Mouse (Mus musculus) forebrain, postnatal 0 days (tissue): Measurements from ENCODE around the gene Hace1. TPM values are rescaled to one million over a fixed set of nuclear protein-coding genes. Genes with fewer than 3 reads are reported as not detected.

Source experiments
- ATAC-seq: fragments of 200-750 bp; cut with Nextera tagmentation; 2 replicates; pipeline ENCODE4 v1.8.0; 2017; ENCODE audit warnings: mild to moderate bottlenecking, moderate library complexity
- DNase-seq: peaks from one replicate; pipeline ENCODE4 v3.0.0-alpha.2; 2015
- H3K27ac ChIP-seq: fragments of 300-500 bp; sonication (generic); 2 replicates; pipeline ENCODE4 v1.5.1; 2014; ENCODE audit warnings: low read depth, mild to moderate bottlenecking, antibody characterized with exemption, low read length, moderate library complexity, mixed read lengths
- H3K27me3 ChIP-seq: fragments of 300-500 bp; sonication (generic); 2 replicates; pipeline ENCODE4 v1.6.1; 2014; ENCODE audit warnings: mild to moderate bottlenecking, low read length, mixed read lengths; ENCODE audit not compliant: insufficient read depth
- H3K36me3 ChIP-seq: fragments of 300-500 bp; sonication (generic); 2 replicates; pipeline ENCODE4 v1.6.1; 2014; ENCODE audit warnings: mild to moderate bottlenecking, moderate library complexity; ENCODE audit not compliant: insufficient read depth
- H3K4me1 ChIP-seq: fragments of 300-500 bp; sonication (generic); 2 replicates; pipeline ENCODE4 v1.6.1; 2014; ENCODE audit warnings: antibody characterized with exemption; ENCODE audit not compliant: insufficient read depth
- H3K4me2 ChIP-seq: fragments of 300-500 bp; sonication (generic); 2 replicates; pipeline ENCODE4 v1.6.1; 2014; ENCODE audit warnings: low read depth, mild to moderate bottlenecking, moderate library complexity
- H3K4me3 ChIP-seq: fragments of 300-500 bp; sonication (generic); 2 replicates; pipeline ENCODE4 v1.5.1; 2014; ENCODE audit warnings: low read depth, low read length, mixed read lengths
- H3K9ac ChIP-seq: fragments of 300-500 bp; sonication (generic); 2 replicates; pipeline ENCODE4 v1.6.1; 2014; ENCODE audit warnings: mild to moderate bottlenecking
- H3K9me3 ChIP-seq: fragments of 300-500 bp; sonication (generic); 2 replicates; pipeline ENCODE4 v1.6.1; 2016; ENCODE audit warnings: low read length
- CTCF ChIP-seq: sonication (generic); IDR thresholded peaks from 2 replicates; pipeline ENCODE4 v1.5.1; 2016; ENCODE audit warnings: antibody characterized with exemption, control low read depth, low read depth
- WGBS: fragments of 180-500 bp; shearing (Covaris S2); extraction: QIAGEN DNeasy Blood & Tissue Kit; methylation state at CpG from one replicate; pipeline ENCODE4 v1.1.7; 2014; 5-methylcytosine and 5-hydroxymethylcytosine counted together
- polyA plus RNA-seq: library from polyadenylated mRNA; unstranded; fragments of >200 nt; fragmentation: Nextera tagmentation; extraction: Ambion mirVana; gene quantifications from 2 replicates; pipeline ENCODE4 v1.2.1, GENCODE M21; 2015
- total RNA-seq: library from RNA; depleted of rRNA; stranded (reverse); fragments of >200 nt; gene quantifications from 2 replicates; pipeline ENCODE4 v1.2.3, GENCODE M21; 2014

Gene Hace1
- total and polyA plus RNA-seq, 2 experiments from 2014 or later = 7.8 to 28.1 TPM

DNA sequence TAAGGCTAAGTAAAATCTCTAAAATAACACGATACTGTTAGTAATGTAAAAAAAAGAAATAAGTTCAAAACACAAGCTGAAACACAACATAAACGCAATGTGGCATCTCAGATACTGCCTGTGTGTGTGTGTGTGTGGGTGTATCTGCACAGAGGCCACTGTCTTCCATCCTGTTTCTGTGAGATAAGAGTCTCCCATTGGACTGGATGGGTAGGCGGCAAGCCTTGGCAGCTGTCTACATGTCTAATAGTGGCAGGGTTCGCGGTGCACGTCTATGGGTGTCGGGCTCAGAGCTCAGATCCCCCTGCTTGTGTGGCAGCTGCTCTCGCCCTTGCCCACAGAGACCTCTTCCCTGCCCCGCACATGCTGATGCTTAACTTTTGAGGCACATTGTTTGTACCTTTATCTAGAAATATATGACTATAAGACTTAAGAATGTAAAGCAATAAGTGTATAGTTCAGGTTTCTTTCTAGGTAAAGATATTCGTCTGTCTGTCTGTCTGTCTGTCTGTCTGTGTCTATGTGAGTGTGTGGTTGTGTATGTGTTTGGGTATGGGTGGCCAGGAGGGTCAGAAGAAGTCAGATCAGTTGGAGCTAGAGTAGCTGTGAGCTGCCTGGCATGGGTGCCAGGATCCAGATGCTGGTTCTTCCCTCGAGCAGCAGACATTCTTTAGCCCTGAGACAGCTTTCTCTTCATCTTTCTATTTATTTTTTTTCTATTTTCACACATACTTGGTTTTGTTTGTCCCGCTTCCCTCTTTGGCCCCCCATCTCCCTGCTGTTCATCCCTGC is 6.9 kb downstream of the Hace1 start:
- no peak for TF ChIP-seq CTCF
- Histone ChIP-seq H3K9ac (no peak overlapping the region), H3K4me2 (no peak overlapping the region), H3K36me3 (no peaks in the 10 kb centered on the region), H3K27me3 (no peaks in the 10 kb centered on the region), H3K27ac (no peak overlapping the region), H3K4me3 (no peak overlapping the region), H3K9me3 (no peaks in the 10 kb centered on the region), H3K4me1 (no peaks in the 10 kb centered on the region)
- no peak for ATAC-seq
- WGBS = 92% methylated on average over 12 of the region's 12 CpGs
- no peak for DNase-seq

DNA sequence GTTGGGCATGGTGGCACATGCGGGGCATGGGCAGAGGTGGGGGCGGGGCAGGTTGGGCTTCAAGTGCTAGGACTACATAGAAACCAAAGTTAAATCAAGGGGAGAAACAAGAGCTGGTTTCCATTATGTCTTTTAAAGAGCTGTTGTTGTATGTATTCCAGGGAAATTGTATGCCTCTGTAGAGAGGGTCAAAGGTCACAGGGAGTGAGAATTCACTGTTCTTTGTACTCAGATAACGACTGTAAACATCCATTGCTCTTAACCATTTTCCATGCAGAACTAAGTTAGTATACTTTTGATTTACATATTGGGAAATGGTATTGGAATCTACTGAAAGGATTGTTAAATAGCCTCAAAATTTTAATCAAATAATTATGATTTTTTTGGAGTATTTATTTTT is 28.2 kb downstream of the Hace1 start:
- H3K27ac ChIP-seq = no peak overlapping the region
- 0 out of 2 replicates have a peak, but pooled peaks cover 3% of the 10 kb centered on the region for H3K36me3 ChIP-seq
- H3K4me3 ChIP-seq = no peak overlapping the region
- H3K4me2 ChIP-seq = no peak overlapping the region
- no peak for DNase-seq
- ATAC-seq = no peak
- H3K9me3 ChIP-seq = no peaks in the 10 kb centered on the region
- H3K27me3 ChIP-seq = no peaks in the 10 kb centered on the region
- no peak overlapping the region for H3K9ac ChIP-seq
- no peaks in the 10 kb centered on the region for H3K4me1 ChIP-seq
- no peak for TF ChIP-seq CTCF
- WGBS = 65% methylated on average over 3 of the region's 3 CpGs

DNA sequence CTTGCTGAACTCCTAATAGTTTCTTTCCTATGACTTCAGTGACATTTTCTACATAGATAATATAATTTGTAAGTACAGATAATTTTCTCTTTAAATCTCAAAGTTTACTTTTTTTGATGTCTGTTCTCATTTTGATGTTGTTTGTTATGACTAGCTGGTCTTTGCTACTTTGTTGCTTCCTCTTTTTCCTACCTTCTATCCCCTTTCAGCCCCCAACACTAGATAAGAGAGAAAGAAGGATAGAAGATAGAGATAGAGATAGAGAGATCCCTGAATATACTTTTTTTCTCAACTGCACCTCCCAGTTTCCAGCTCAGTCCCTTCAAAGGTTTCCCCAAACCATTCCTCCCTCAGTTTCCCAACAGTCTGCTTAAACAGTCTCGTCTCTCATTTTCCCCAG is 33.1 kb downstream of the Hace1 start:
- no peak for DNase-seq
- no peak for TF ChIP-seq CTCF
- Histone ChIP-seq H3K9ac (no peak overlapping the region), H3K4me3 (no peak overlapping the region), H3K9me3 (no peaks in the 10 kb centered on the region), H3K4me1 (no peaks in the 10 kb centered on the region), H3K4me2 (no peak overlapping the region), H3K36me3 (peaks cover 5% of the 10 kb centered on the region), H3K27me3 (no peaks in the 10 kb centered on the region), H3K27ac (no peak overlapping the region)
- WGBS = 74% methylated on average over 1 of the region's 1 CpGs
- ATAC-seq = no peak

DNA sequence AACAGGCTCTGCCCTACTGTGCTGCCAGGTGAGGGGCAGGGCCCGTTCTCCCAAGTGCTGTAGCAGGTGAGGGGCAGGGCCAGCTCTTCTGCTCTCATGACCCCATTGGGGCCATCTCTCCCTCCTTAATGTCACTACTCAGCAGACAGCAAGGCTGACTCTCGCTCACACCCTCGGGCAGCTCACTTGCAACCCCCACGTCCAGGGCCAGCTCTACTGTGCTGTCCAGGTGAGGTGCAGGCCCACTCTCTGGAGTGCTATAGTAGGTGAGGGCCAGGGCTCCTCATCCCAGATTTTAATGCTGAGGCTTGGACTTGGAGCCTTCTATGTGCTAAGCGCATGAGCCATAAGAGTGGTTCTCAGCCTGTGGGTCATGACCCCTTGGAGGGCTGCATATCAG is 38.4 kb downstream of the Hace1 start:
- H3K36me3 ChIP-seq = peaks cover 7% of the 10 kb centered on the region
- H3K9me3 ChIP-seq = no peaks in the 10 kb centered on the region
- no peak overlapping the region for H3K4me3 ChIP-seq
- no peak for DNase-seq
- ATAC-seq = no peak
- no peak overlapping the region for H3K4me2 ChIP-seq
- H3K9ac ChIP-seq = no peak overlapping the region
- WGBS = 95% methylated on average over 5 of the region's 5 CpGs
- no peak for TF ChIP-seq CTCF
- no peak overlapping the region for H3K27ac ChIP-seq
- H3K27me3 ChIP-seq = no peaks in the 10 kb centered on the region
- H3K4me1 ChIP-seq = no peaks in the 10 kb centered on the region

DNA sequence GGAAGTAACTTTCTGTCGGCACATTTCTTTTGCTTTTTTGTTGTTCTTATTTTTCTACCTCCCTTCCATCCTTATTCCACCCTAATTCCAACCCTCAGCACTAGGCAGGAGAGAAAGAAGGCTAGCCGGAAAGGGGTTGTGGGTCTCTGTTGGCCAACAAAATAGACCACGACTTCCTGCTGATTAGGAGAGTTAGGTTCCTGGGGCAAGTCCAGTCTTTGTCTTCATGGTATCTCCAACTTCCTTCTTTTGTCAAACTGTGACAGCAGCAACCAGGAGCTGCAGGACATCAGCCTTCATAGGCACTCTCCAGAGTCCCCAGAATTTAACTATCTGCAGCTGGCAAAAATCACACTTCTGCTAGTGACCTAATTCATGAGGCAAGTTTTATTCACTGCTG is 41.4 kb downstream of the Hace1 start:
- Histone ChIP-seq H3K9me3 (no peaks in the 10 kb centered on the region), H3K4me1 (no peaks in the 10 kb centered on the region), H3K4me2 (no peak overlapping the region), H3K36me3 (peaks cover 7% of the 10 kb centered on the region), H3K4me3 (no peak overlapping the region), H3K27me3 (no peaks in the 10 kb centered on the region), H3K27ac (no peak overlapping the region), H3K9ac (no peak overlapping the region)
- DNase-seq (no peak), ATAC-seq (no peak)
- TF ChIP-seq CTCF = no peak
- WGBS = 79% methylated on average over 3 of the region's 3 CpGs

DNA sequence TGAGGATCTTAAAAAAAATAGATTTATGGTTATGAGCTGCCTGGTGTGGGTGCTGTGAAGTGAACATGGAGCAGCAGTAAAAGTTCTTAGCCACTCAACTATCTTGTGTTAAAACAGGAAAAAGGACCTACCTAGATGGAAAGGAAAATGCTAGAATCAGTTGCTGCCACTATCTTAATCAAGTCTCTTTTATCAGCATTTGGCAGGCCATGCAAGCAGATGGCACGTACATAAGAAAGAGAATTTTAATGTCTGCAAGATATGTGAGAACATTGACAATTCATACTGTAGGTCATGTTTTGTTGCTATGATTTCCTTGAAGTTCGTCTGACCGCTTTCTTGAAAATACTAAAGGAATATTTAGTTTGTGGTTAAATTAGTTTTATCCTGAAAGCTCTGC is 54.4 kb downstream of the Hace1 start:
- no peak overlapping the region for H3K9ac ChIP-seq
- no peak for TF ChIP-seq CTCF
- WGBS = 75% methylated on average over 3 of the region's 3 CpGs
- ATAC-seq = no peak
- H3K4me2 ChIP-seq = no peak overlapping the region
- H3K27me3 ChIP-seq = no peaks in the 10 kb centered on the region
- H3K27ac ChIP-seq = no peak overlapping the region
- no peak overlapping the region for H3K4me3 ChIP-seq
- no peaks in the 10 kb centered on the region for H3K4me1 ChIP-seq
- no peak for DNase-seq
- H3K9me3 ChIP-seq = no peaks in the 10 kb centered on the region
- no peaks in the 10 kb centered on the region for H3K36me3 ChIP-seq

DNA sequence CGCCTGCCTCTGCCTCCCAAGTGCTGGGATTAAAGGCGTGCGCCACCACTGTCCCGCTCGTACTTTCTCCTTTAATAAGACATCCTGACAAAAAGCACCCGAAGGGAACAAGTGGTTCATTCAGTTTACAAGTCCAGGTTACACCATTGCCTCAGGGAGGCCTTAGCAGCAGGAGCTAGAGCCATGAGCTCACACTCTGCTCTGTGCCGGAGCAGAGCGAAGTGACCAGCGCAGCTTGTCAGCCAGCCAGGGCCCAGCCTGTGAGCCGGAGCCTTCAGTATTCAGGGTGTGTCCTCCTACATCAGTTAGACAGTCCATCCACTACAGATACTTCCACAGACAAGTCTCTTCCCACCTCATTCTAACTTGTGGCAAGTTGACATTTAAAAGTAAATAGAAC is 55.0 kb downstream of the Hace1 start:
- H3K9ac ChIP-seq = no peak overlapping the region
- H3K36me3 ChIP-seq = no peaks in the 10 kb centered on the region
- no peaks in the 10 kb centered on the region for H3K27me3 ChIP-seq
- no peak overlapping the region for H3K4me2 ChIP-seq
- 89% methylated on average over 10 of the region's 10 CpGs for WGBS
- H3K9me3 ChIP-seq = no peaks in the 10 kb centered on the region
- no peak overlapping the region for H3K27ac ChIP-seq
- no peak for DNase-seq
- no peak for TF ChIP-seq CTCF
- H3K4me3 ChIP-seq = no peak overlapping the region
- H3K4me1 ChIP-seq = no peaks in the 10 kb centered on the region
- no peak for ATAC-seq
